Mouse (Mus musculus): Measurements from ENCODE around the gene Slc13a1. TPM values are rescaled to one million over a fixed set of nuclear protein-coding genes. Genes with fewer than 3 reads are reported as not detected.

Slc13a1 gene
- not detected in 2 replicates for polyA plus RNA-seq (2015; fragmentation: Nextera tagmentation; extraction: Ambion mirVana)

GRCm38 (mm10) chr6:24167734-24168327 is at the start of gene Slc13a1:
Gene Slc13a1, minus strand, starts transcription at chr6:24168092.

Small RNA genes lying within 50 kb of the gene (microRNA-seq; reads per million reads assigned to microRNA genes)
- gene Gm26386 (ENCODE audit: borderline replicate concordance, insufficient number of aligned reads): not detected

Other genes with a start within 250 kb of the Slc13a1 start
- gene Tas2r118, start 198.0 kb downstream of the Slc13a1 start, polyA plus RNA-seq (2015; fragmentation: Nextera tagmentation; extraction: Ambion mirVana): not detected in 2 replicates

Data from adrenal gland, postnatal 0 days (tissue).